Mouse (Mus musculus): ENCODE results near the gene Plekhm2. TPM values are rescaled to one million over a fixed set of nuclear protein-coding genes. Genes with fewer than 3 reads are reported as not detected.

The Plekhm2 gene
- polyA plus RNA-seq, 1 experiment from 2014 or later = 1.7 TPM

DNA sequence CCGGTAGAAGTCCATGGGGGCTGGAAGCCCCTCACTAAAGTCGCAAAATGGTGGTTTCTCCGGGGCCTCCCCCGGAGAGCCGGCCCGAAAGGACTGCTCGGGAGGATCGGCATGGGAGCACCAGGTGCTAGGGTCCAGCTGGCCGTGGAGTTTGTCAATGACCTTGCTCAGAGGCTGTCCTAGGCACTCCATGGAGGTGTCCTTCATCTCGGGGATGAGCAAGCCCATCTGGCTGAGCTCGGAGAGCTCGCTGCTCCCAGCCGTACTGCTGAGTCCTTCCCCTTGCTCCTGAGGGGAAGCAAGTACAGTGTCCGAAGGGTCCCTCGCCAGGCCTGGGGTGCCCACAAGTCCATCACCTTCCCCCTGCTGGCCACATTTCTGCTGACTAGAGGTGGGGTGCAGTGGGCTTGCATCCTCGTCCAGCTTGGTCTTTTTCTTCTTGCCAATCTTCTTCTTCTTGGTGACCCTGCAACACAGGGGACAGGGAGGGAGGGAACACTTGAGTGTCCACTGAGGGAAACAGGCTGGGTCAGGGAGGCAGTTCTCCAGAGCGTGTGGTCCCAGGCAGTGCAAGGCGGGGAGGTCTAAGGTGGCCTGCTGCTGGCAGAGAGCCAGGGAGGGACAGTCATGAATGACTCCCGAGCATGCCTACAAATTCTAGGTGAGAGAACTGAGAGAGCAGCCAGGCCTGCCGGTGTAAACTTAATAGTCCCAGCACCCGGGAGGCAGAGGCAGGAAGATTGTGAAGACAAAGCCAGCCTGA lies 32.4 kb downstream of the Plekhm2 start:
- WGBS (ENCODE audit: insufficient replicate concordance) = 84% methylated on average over 21 of the region's 21 CpGs
- no peaks in the 10 kb centered on the region for H3K4me1 ChIP-seq (ENCODE audit: insufficient read depth)
- no peak for TF ChIP-seq EP300 (IDR thresholded peaks at IDR 0.05; ENCODE audit: low read depth)
- no peak for TF ChIP-seq CTCF (IDR thresholded peaks at IDR 0.05; ENCODE audit: low read depth)
- no peak overlapping the region for H3K9ac ChIP-seq (replicated peaks)
- DNase-seq (no peak), ATAC-seq (no peak)
- H3K4me2 ChIP-seq (ENCODE audit: low read depth, low read length) = no peak overlapping the region
- H3K9me3 ChIP-seq (ENCODE audit: low read length) = no peaks in the 10 kb centered on the region
- H3K36me3 ChIP-seq (replicated peaks; ENCODE audit: insufficient read depth, low read length) = peaks cover 54% of the 10 kb centered on the region
- H3K27ac ChIP-seq (ENCODE audit: low read depth) = no peak overlapping the region
- no peak overlapping the region for H3K4me3 ChIP-seq (ENCODE audit: low read depth, low read length)
- H3K27me3 ChIP-seq (ENCODE audit: insufficient read depth, low read length) = no peaks in the 10 kb centered on the region

DNA sequence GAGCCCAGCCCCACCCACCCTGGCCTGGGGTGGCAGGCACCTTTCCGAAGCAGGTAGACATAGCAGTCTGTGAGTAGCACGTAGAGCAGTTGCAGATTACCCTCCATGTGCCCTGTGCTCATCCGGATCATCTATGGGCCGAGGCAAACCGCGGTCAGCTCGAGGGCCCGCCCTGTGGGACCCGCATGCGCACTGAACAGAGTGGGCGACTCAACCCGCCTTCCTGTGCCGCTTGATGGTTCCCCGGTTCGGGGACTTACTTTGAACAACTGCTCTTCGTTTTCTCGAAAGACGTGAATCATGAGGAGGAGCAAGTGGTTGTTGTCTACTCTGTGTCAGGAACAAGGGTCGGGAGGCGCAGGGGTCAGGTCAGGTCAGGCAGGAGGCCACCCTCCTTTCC lies 33.4 kb downstream of the Plekhm2 start:
- no peak for ATAC-seq
- no peak overlapping the region for H3K27ac ChIP-seq (ENCODE audit: low read depth)
- H3K4me2 ChIP-seq (ENCODE audit: low read depth, low read length) = no peak overlapping the region
- no peaks in the 10 kb centered on the region for H3K9me3 ChIP-seq (ENCODE audit: low read length)
- H3K9ac ChIP-seq (replicated peaks) = no peak overlapping the region
- TF ChIP-seq CTCF (IDR thresholded peaks at IDR 0.05; ENCODE audit: low read depth) (no peak), EP300 (IDR thresholded peaks at IDR 0.05; ENCODE audit: low read depth) (no peak)
- H3K4me1 ChIP-seq (ENCODE audit: insufficient read depth) = no peaks in the 10 kb centered on the region
- no peak overlapping the region for H3K4me3 ChIP-seq (ENCODE audit: low read depth, low read length)
- H3K36me3 ChIP-seq (replicated peaks; ENCODE audit: insufficient read depth, low read length) = peaks cover 51% of the 10 kb centered on the region
- 90% methylated on average over 20 of the region's 20 CpGs for WGBS (ENCODE audit: insufficient replicate concordance)
- no peaks in the 10 kb centered on the region for H3K27me3 ChIP-seq (ENCODE audit: insufficient read depth, low read length)
- DNase-seq = no peak

DNA sequence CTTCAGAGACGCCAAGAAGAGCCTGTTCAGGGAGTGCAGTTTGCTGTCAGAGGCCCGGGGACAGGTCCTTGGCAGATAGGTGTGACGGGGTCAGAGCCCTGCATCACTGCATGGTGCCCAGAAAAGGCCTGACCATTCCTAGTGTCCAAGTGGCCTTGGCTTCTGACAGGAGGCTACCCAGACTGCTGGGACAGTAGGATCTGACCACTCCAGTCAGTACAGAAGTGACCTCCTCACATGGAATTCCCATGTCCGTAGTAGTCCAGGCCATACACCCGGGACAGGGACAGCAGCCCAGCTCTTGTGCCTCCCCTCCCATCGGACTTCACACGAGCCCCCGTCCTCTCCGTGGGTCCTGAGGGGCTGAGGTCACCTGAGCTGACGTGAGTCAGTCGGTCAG lies 34.7 kb downstream of the Plekhm2 start:
- TF ChIP-seq CTCF (IDR thresholded peaks at IDR 0.05; ENCODE audit: low read depth) = no peak
- TF ChIP-seq EP300 (IDR thresholded peaks at IDR 0.05; ENCODE audit: low read depth) = no peak
- H3K4me2 ChIP-seq (ENCODE audit: low read depth, low read length) = no peak overlapping the region
- H3K9me3 ChIP-seq (ENCODE audit: low read length) = no peaks in the 10 kb centered on the region
- ATAC-seq = no peak
- H3K27ac ChIP-seq (ENCODE audit: low read depth) = no peak overlapping the region
- 0 out of 2 replicates have a peak, but pooled peaks cover 3% of the 10 kb centered on the region for H3K4me1 ChIP-seq (ENCODE audit: insufficient read depth)
- 90% methylated on average over 11 of the region's 11 CpGs for WGBS (ENCODE audit: insufficient replicate concordance)
- no peak overlapping the region for H3K4me3 ChIP-seq (ENCODE audit: low read depth, low read length)
- H3K27me3 ChIP-seq (ENCODE audit: insufficient read depth, low read length) = no peaks in the 10 kb centered on the region
- H3K9ac ChIP-seq (replicated peaks) = no peak overlapping the region
- H3K36me3 ChIP-seq (replicated peaks; ENCODE audit: insufficient read depth, low read length) = peaks cover 55% of the 10 kb centered on the region
- DNase-seq = no peak

DNA sequence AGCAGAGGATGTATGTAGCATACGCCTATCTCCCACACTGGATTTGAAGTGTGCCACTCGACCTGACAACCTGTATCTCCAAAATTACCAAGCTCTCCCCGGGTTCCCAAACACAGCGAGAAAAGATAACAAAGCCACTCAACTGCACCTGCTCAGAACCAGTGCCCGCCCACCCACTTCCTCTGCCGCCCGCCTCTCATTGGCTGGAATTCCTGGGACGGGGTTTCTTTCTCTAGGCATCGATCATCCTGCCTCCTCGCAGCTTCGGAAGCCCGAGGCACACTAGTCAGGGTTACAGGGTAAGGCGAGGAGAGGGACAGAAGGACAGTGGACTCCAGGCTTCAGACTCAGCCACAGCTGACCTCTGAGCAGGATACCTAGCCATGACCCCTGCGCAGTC lies 36.0 kb downstream of the Plekhm2 start:
- no peak for DNase-seq
- Histone ChIP-seq H3K27me3 (ENCODE audit: insufficient read depth, low read length) (no peaks in the 10 kb centered on the region), H3K9ac (replicated peaks) (no peak overlapping the region), H3K4me1 (ENCODE audit: insufficient read depth) (peaks cover 4% of the 10 kb centered on the region; the same call in 1 of the 2 replicates), H3K4me3 (ENCODE audit: low read depth, low read length) (no peak overlapping the region), H3K4me2 (ENCODE audit: low read depth, low read length) (no peak overlapping the region), H3K36me3 (replicated peaks; ENCODE audit: insufficient read depth, low read length) (peaks cover 55% of the 10 kb centered on the region), H3K27ac (ENCODE audit: low read depth) (no peak overlapping the region), H3K9me3 (ENCODE audit: low read length) (no peaks in the 10 kb centered on the region)
- ATAC-seq = no peak
- WGBS (ENCODE audit: insufficient replicate concordance) = 79% methylated on average over 14 of the region's 14 CpGs
- no peak for TF ChIP-seq CTCF (IDR thresholded peaks at IDR 0.05; ENCODE audit: low read depth)
- TF ChIP-seq EP300 (IDR thresholded peaks at IDR 0.05; ENCODE audit: low read depth) = no peak

DNA sequence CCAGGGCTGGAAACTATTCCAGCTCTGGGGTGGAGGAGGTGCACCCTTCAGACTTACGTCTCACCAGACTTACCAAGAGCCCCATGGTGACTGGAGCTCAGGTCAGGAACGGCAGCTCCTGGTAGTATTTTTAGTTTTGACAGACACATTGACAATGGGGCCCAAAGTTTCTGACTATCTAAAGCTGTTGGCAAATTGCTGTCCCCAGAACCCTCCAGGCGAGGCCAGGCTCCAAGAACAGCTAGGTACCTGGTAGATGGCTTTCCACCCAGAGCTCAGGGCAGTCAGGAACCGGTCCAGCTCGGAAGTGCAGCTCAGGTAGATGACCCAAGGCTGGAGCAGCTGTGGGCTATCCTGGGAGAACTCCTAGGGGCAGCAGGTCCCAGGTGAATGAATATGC lies 37.2 kb downstream of the Plekhm2 start:
- Histone ChIP-seq H3K4me3 (ENCODE audit: low read depth, low read length) (no peak overlapping the region), H3K36me3 (replicated peaks; ENCODE audit: insufficient read depth, low read length) (peaks cover 49% of the 10 kb centered on the region), H3K27ac (ENCODE audit: low read depth) (no peak overlapping the region), H3K27me3 (ENCODE audit: insufficient read depth, low read length) (no peaks in the 10 kb centered on the region), H3K9me3 (ENCODE audit: low read length) (no peaks in the 10 kb centered on the region), H3K9ac (replicated peaks) (no peak overlapping the region), H3K4me2 (ENCODE audit: low read depth, low read length) (no peak overlapping the region), H3K4me1 (ENCODE audit: insufficient read depth) (peaks cover 10% of the 10 kb centered on the region)
- TF ChIP-seq CTCF (IDR thresholded peaks at IDR 0.05; ENCODE audit: low read depth) (no peak), EP300 (IDR thresholded peaks at IDR 0.05; ENCODE audit: low read depth) (no peak)
- 89% methylated on average over 5 of the region's 5 CpGs for WGBS (ENCODE audit: insufficient replicate concordance)
- no peak for ATAC-seq
- DNase-seq = no peak

DNA sequence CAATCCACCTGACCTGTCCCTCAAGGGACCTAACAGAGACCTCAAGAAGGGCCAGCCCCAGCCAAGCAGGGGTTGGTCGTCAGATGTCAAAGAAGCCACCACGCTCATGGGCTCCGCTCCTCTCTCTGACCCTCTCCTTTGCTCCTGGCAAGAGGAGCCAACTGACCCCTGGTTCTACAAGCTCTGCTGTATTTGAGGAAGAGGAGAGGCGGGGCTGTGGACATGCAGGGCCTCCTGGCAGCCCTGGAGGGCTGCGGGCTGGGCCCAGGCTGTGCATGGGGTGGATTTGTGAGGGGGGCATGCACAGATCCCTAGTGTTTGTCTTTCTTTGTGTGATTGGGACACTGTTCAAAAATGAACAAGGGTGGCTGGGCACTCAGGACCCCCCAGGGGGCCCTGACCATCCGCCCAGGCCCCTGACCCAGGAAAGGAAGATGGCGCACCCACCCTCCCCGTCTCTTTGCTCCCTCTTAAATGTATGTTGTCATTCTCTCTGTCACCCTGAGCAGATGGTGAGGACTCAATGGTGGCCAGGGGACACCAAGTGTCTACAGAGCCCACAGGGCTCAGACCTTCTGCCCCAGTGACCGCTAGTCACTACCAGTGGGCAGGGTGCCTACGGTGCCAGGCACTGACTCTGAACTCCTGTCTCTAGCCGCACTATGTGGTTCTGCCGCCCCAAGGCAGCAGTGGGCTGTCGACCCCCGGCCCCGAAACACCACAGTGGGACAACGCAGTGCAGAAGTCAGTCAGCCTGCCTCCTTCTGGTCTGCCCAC lies 38.7 kb downstream of the Plekhm2 start:
- 83% methylated on average over 16 of the region's 16 CpGs for WGBS (ENCODE audit: insufficient replicate concordance)
- H3K4me1 ChIP-seq (ENCODE audit: insufficient read depth) = peaks cover 10% of the 10 kb centered on the region
- H3K9me3 ChIP-seq (ENCODE audit: low read length) = no peaks in the 10 kb centered on the region

More for the DNA sequence above, 38.7 kb downstream of the Plekhm2 start:
- Histone ChIP-seq H3K36me3 (replicated peaks; ENCODE audit: insufficient read depth, low read length) (peaks cover 33% of the 10 kb centered on the region), H3K27me3 (ENCODE audit: insufficient read depth, low read length) (no peaks in the 10 kb centered on the region), H3K9ac (replicated peaks) (no peak overlapping the region), H3K4me3 (ENCODE audit: low read depth, low read length) (no peak overlapping the region), H3K27ac (ENCODE audit: low read depth) (no peak overlapping the region), H3K4me2 (ENCODE audit: low read depth, low read length) (no peak overlapping the region)
- ATAC-seq (no peak), DNase-seq (no peak)
- TF ChIP-seq CTCF (IDR thresholded peaks at IDR 0.05; ENCODE audit: low read depth) (no peak), EP300 (IDR thresholded peaks at IDR 0.05; ENCODE audit: low read depth) (no peak)
